Mouse (Mus musculus) erythroblast, embryonic 14.5 days (primary cell): ENCODE results near the gene Aebp1.

Source experiments
- GATA1 ChIP-seq: IDR thresholded peaks from 2 replicates; pipeline ENCODE4 v1.6.1; 2012; ENCODE audit warnings: low read length, inconsistent platforms, mixed read lengths
- TAL1 ChIP-seq: IDR thresholded peaks from 3 replicates; pipeline ENCODE4 v1.6.1; 2012; ENCODE audit warnings: low read length, inconsistent platforms, mixed read lengths

DNA sequence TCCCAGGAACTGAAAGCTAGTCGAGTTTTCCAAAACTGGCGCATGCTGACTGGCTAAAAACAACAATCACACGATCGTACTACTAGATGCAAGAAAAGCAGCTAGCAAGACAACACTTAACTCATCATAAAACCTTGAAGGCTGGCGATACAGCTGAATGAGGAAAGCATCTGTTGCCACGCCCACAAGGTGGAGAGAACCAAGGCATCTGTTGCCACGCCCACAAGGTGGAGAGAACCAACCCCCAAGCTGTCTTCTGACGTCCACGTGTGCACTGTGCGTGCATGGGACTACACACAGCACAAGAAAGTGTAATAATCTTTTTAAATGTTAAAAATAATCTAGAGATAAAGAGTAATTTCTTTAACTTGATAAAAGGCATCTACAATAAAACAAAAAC lies 48.4 kb upstream of the Aebp1 start:
- TF ChIP-seq GATA1 (no peak), TAL1 (no peak)
